Mouse (Mus musculus) v-Abl transformed pro-B cells (cell line): ENCODE results near the gene Psmb8.

Experiments
- in situ Hi-C, 2 experiments: fragments of 400-800 bp; cut with MboI; formaldehyde crosslinking; loops; one replicate each; pipeline ENCODE4 v1.15.1; 2025; ENCODE audit not compliant: unreplicated experiment in 2 of 2

The Psmb8 gene

GRCm38 (mm10) chr17:34188010-34188409, 9.5 kb upstream of the Psmb8 start:
- in situ Hi-C loops = no loop called here

GRCm38 (mm10) chr17:34188986-34189385, 8.5 kb upstream of the Psmb8 start:
- in situ Hi-C loops = no loop called here

DNA sequence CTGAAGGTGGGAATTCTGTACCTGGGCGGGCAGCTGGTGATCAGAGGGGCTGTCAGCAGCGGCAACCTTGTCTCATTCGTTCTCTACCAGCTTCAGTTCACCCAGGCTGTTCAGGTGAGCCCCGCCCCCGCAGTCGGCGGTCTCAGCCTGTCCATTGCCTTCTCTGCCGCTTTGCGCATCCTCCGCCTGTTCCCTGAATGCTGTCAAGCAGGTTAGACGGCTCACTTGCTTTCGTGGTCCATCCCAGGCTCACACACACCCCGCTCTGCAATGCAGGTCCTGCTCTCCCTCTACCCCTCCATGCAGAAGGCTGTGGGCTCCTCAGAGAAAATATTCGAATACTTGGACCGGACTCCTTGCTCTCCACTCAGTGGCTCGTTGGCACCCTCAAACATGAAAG, 4.7 kb upstream of the Psmb8 start:
- in situ Hi-C loops = no loop called here

- in situ Hi-C loops = no loop called here
These were observed 4.1 kb upstream of the Psmb8 start for GRCm38 (mm10) chr17:34193468-34193867.

GRCm38 (mm10) chr17:34194723-34195122, 2.8 kb upstream of the Psmb8 start:
- in situ Hi-C loops = no loop called here

GRCm38 (mm10) chr17:34196491-34196890, 1.0 kb upstream of the Psmb8 start:
- in situ Hi-C loops = no loop called here

GRCm38 (mm10) chr17:34197904-34198520, 491 bp downstream of the Psmb8 start:
- in situ Hi-C loops = no loop called here

DNA sequence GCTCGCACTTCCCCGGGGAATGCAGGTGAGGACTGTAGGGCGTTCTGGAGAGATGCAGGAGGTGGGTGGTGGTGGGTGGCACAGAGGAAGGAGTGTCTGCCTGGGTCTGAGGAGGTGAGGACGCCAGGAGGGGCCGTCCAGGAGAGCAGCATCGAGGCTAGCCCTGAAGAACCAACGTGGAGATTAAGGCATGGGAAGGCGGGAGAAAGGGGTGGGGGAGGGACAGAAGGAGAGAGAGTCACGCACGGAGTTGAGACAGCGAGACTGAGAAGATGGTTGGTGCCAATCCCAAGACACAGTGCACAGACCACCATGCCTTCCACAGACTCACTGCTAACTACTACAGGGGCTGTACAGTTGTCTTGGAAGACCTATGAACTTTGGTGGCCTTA, 996 bp downstream of the Psmb8 start:
- in situ Hi-C loops = no loop called here

GRCm38 (mm10) chr17:34199050-34199619, 1.6 kb downstream of the Psmb8 start:
- in situ Hi-C loops = no loop called here

- in situ Hi-C loops = no loop called here
These were observed 2.5 kb downstream of the Psmb8 start for GRCm38 (mm10) chr17:34200047-34200446.

DNA sequence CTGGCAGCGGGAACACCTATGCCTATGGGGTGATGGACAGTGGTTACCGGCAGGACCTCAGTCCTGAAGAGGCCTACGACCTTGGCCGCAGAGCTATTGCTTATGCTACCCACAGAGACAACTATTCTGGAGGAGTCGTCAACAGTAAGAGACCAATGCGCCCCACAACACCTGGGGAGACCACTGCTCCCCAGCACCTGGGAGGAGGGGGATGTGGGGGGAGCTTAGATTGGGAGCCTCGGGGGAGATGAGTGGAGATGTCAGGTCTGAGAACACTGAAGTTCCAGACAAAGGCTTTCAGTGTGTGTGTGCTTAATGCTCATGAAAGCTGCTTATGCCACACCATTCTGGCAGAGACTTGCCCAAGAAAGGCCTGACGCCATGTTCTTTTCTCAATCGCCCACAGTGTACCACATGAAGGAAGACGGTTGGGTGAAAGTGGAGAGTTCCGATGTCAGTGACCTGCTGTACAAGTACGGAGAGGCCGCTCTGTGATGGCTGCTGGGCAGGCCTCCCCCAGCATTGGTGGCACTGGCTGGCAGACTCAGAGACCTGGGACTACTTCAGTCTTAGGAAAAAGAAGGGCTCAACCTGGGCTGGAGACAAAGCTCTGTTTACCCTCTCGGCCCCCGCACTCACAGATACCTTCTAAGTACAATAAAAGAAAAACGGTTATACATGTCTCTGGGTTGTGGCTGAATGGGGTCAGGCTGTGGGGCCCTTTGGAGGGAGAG, 3.4 kb downstream of the Psmb8 start:
- in situ Hi-C loops = no loop called here

- in situ Hi-C loops = no loop called here
These were observed 4.1 kb downstream of the Psmb8 start for GRCm38 (mm10) chr17:34201506-34202055.

GRCm38 (mm10) chr17:34202760-34203442, 5.4 kb downstream of the Psmb8 start:
- in situ Hi-C loops = no loop called here

DNA sequence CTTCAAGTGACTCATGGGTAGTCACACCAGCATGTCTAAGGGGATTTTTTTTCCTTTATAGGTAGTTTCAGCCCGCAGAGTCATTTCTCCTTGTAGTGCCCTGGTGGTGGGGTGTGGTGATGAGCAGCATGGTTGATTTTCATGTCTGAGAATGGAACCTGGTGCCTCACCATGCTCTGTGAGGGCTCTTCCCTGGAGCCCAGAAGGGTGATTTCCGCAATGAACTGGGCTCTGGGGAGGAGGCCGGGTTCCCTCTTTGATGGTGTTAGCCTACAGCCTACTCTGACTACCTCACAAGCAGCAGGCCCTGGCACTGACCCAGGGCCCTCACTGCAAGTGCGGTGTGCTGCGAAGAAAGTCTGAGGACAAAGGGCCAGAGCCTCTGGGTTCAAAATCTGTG, 5.9 kb downstream of the Psmb8 start, which contains the start of gene Tap2:
TSS of gene Tap2 (plus strand) at position 84 of the 400 bp plus-strand sequence.
- in situ Hi-C loops = no loop called here

DNA sequence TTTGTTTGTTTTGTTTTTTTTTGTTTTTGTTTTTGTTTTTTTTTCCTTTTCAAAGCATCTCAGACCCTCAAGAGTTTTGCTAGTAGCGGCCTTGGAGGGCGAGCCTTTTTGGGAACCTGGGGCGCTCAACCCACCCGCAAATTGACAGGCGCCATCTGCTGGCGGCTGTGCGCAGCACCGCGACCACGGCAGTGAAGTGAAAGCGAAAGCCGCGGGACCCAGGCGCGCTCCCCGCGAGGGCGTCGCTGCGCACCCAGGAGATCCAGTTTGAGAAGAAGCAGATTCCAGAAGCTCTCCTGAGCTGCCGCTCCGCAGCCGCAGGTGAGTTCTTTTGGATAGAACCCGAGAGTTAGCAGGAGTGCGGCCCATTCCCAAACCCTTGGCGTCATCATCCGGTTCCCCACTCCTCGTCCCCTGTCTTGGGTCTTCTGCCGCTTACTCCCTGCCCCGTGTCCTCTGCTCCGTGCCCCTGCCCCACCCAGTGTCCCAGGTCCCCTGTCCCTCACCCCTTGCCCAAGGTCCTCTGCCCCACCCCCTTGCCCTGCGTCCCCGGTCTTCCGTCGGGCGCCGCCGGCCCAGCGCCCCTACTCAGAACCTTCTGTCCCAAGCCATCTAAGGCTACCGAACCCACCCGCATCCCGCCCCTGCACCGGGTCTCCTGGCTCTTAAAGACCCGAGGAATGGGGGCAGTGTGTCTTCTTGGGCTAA, 6.9 kb downstream of the Psmb8 start:
- in situ Hi-C loops = no loop called here

GRCm38 (mm10) chr17:34205021-34205745, 7.7 kb downstream of the Psmb8 start:
- in situ Hi-C loops = no loop called here

GRCm38 (mm10) chr17:34205746-34206176, 8.2 kb downstream of the Psmb8 start:
- in situ Hi-C loops = no loop called here

DNA sequence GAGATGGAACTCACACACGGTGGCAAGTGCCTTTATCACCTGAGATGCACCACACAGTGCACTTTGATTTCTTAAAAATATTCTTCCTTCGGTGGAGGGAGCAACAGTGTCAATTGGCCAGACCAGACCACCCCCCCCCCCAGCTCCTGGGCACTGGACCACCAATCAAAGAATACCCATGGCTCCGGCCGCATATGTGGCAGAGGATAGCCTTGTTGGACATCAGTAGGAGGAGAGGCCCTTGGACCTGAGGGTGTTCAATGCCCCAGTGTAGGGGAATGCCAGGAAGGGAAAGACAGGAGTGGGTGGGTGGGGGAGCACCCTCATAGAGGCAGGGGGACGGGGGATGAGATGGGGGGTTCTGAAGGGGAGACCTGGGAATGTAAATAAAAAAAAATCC, 9.2 kb downstream of the Psmb8 start:
- in situ Hi-C loops = no loop called here

DNA sequence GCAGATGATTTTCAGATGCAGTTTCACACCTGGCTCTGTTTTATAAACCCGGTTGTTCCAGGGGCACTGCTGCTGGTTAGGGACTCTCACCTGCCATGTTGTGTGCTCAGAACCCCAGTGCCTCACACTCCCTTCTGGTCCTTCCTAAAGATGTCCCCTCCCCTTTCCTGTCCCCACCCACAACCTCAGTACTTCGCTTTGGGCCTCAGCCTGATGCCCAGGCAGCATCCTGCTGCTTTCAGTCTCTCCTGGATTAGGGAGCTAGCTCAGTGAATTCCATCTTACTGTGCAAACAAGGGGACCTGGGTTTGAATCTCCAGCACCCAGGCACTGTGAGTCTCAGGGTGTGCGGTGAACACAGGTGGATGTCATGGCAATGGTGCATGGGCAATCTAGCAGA, 9.9 kb downstream of the Psmb8 start:
- in situ Hi-C loops = no loop called here

DNA sequence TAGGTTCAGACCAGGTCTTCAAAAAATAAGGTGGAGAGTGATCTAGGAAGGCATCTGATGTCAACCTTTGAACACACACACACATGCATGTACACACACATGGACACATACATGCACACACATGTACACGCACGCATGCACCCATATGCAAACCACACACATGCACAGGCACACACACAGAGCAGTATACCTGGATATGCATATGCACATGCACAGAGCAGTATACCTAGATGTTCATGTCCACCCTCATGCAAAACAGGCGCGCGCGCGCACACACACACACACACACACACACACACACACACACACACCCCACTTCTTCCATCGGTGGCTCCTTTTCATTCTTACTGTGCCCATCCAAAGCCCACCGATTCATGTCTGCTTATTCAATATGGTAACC, 10.3 kb downstream of the Psmb8 start:
- in situ Hi-C loops = no loop called here
